Mouse (Mus musculus) central nervous system, embryonic 18 days (tissue): ENCODE measurements around the gene 2610028H24Rik. TPM values are rescaled to one million over a fixed set of nuclear protein-coding genes. Genes with fewer than 3 reads are reported as not detected.

Source experiments
- polyA plus RNA-seq: library from polyadenylated mRNA; depleted of rRNA; stranded (reverse); fragments of >200 nt; gene quantifications from 2 replicates; pipeline ENCODE4 v1.2.3, GENCODE M21; 2012; rRNA removed

Gene 2610028H24Rik
- 0.04 TPM in 1 of 2 replicates, not detected in the other for polyA plus RNA-seq

GRCm38 (mm10) chr10:76448851-76449250 is at the start of gene 2610028H24Rik:
2610028H24Rik (plus strand) TSS chr10:76449081.

GRCm38 (mm10) chr10:76440281-76440680 is 8.6 kb upstream of the 2610028H24Rik start, which contains the start of gene AC141477.1:
AC141477.1 (minus strand) TSS chr10:76440444.

GRCm38 (mm10) chr10:76442178-76443088 is 6.4 kb upstream of the 2610028H24Rik start, which contains the start of gene Pcnt:
Pcnt (minus strand) TSS chr10:76442786.

GRCm38 (mm10) chr10:76468203-76469162 is 19.6 kb downstream of the 2610028H24Rik start, which contains the start of the genes Mcm3ap and Ybey:
Mcm3ap (plus strand) TSS chr10:76468927.
Ybey (minus strand) TSS chr10:76469114.

Other genes with a start within 250 kb of the 2610028H24Rik start
- 321 and 322 TPM in 2 replicates for gene Prmt2, start 211.2 kb upstream of the 2610028H24Rik start, polyA plus RNA-seq
- 4.5 and 11.0 TPM in 2 replicates for gene S100b, start 195.2 kb upstream of the 2610028H24Rik start, polyA plus RNA-seq
- gene Dip2a, start 103.8 kb upstream of the 2610028H24Rik start, polyA plus RNA-seq = 48.4 and 50.4 TPM in 2 replicates
- not detected in 2 replicates for gene AC141477.1, start 8.6 kb upstream of the 2610028H24Rik start, polyA plus RNA-seq
- gene Pcnt, start 6.3 kb upstream of the 2610028H24Rik start, polyA plus RNA-seq = 18.0 and 18.4 TPM in 2 replicates
- gene Mcm3ap, start 19.8 kb downstream of the 2610028H24Rik start, polyA plus RNA-seq = 54.4 and 55.4 TPM in 2 replicates
- 3.0 and 3.1 TPM in 2 replicates for gene Ybey, start 20.0 kb downstream of the 2610028H24Rik start, polyA plus RNA-seq
- gene Lss, start 82.5 kb downstream of the 2610028H24Rik start, polyA plus RNA-seq = 58.2 and 59.2 TPM in 2 replicates
- gene Spatc1l, start 113.2 kb downstream of the 2610028H24Rik start, polyA plus RNA-seq = 0.39 and 0.62 TPM in 2 replicates
- 0.13 TPM in 2 replicates for gene Ftcd, start 126.6 kb downstream of the 2610028H24Rik start, polyA plus RNA-seq
- 21.6 and 28.9 TPM in 2 replicates for gene Col6a2, start 174.5 kb downstream of the 2610028H24Rik start, polyA plus RNA-seq